Mouse (Mus musculus) bone marrow macrophage, adult 2 months (primary cell): ENCODE results near the gene Rgma.

Experiments used
- CTCF ChIP-seq: IDR thresholded peaks from 2 replicates; pipeline ENCODE4 v1.5.1; 2012; ENCODE audit warnings: low read depth, mild to moderate bottlenecking, low read length, moderate library complexity
- POLR2A ChIP-seq: IDR thresholded peaks from 2 replicates; pipeline ENCODE4 v1.6.1; 2012; ENCODE audit warnings: mild to moderate bottlenecking, low read depth, low read length, borderline replicate concordance

DNA sequence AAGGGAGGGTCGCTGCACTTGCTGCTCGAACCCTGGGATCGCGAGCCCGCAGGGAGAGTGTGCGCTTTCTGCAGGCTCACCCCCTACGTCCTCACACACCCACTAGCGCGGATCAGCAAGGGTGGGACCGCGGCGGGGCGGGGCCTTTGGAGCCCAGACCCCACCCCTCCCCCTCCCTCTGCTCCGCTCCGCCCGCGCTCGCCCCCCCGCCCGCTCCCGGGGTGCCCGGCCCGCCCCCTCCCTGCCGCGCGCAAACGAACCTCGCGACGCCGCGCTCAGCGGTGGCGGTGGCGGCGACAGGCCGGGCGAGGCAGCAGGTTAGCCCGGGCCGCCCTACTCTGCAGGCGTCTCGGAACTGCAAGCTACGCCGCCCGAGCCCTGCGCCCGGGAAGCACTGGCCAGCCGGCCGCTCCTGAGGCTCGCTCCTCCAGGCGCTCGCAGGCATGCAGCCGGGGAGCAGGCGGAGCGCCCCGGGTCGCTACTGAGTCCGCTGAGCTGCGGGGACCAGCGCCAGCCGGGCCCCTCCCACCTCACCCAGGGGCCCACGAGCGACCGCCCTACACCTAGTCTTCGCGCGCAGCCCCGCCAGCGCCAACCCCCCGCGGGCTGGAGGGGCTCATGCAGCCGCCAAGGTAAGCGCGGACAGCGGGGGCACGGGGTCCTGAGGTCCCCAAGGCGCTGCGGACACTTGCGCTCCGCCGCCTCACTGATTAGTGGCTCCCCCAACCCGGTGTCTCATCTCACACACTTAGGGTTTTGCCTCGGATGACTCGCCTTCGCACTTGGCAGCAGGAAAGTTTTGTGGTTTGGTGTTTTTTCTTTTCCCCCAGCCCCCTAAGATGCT is at the start of gene Rgma:
- TF ChIP-seq CTCF (no peak), POLR2A (no peak)
